Mouse (Mus musculus) stomach, postnatal 0 days (tissue): ENCODE data around the gene Uqcrh.

Experiments
- CTCF ChIP-seq: IDR thresholded peaks from 2 replicates; pipeline ENCODE4 v1.5.1; 2016; ENCODE audit warnings: antibody characterized with exemption, low read depth, mild to moderate bottlenecking, moderate library complexity
- EP300 ChIP-seq: optimal IDR thresholded peaks from 2 replicates; pipeline ENCODE3; 2016; ENCODE audit warnings: antibody characterized with exemption

DNA sequence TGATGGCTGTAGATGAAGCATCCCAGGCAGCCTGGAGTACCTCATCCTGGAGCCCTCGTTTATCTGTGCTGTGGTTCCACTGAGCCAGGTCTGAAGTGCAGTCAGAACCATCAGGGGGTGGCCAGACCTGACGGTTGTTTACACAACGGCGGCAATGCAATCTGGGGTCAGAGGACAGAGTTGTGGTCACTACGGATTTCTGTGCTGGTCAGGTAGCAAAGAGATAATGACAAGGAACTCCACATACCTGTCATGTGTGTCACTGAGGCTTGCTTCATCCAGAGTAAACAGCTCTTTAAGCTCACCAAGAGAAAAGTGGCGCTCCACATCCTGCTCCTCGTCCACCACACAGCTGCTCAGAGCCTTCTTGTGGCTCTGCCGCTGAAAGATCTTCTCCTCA is 22.3 kb upstream of the Uqcrh start:
- TF ChIP-seq CTCF = no peak
- no peak for TF ChIP-seq EP300
